Mouse (Mus musculus): ENCODE data around the gene Ankrd31.
"Not testable (repeated sequence)": the region's sequence is repeated elsewhere in the genome, so short reads cannot be mapped to it uniquely, and the experiment has no call there.

Ankrd31 gene

DNA sequence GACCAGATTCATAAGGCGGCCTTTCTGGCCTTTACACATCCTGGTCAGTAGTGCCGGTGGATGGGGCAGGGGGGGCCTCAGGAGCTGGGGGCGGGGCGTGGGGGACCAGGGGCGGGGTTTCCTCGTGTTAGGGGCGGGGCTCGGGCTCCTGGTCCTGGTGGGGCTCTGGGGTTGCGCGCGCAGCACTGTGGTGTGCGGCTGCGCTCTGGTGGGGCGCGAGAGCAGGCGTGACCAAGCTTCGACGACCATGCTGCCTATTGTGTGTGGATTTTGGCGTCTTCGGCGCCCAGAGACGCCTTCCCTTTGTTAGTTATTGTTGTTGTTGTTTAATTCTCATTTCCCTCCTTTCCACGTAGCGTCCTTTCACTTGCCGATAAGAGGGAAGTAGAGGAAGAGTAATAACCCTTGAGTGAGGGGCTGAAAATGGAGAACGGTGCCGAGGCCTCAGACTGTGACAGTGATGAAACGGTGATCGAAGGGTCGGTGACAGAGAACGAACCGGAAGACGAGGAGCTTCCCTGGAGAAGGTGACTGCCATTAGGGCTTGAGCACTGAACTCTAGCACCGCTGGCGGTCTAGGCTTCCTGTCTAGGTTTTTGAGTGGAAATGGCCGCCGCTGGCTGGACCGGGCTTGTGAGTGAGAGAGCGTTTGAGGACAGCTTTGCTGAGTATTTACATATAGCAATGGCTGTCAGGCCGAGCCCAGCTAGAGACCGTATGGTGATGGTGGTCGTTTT lies at the start of gene Ankrd31:
Gene Ankrd31 (plus strand): TSS at position 164 of the 737 bp plus-strand sequence.
- no peak for DNase-seq (ENCODE audit: low read depth, low spot score)

DNA sequence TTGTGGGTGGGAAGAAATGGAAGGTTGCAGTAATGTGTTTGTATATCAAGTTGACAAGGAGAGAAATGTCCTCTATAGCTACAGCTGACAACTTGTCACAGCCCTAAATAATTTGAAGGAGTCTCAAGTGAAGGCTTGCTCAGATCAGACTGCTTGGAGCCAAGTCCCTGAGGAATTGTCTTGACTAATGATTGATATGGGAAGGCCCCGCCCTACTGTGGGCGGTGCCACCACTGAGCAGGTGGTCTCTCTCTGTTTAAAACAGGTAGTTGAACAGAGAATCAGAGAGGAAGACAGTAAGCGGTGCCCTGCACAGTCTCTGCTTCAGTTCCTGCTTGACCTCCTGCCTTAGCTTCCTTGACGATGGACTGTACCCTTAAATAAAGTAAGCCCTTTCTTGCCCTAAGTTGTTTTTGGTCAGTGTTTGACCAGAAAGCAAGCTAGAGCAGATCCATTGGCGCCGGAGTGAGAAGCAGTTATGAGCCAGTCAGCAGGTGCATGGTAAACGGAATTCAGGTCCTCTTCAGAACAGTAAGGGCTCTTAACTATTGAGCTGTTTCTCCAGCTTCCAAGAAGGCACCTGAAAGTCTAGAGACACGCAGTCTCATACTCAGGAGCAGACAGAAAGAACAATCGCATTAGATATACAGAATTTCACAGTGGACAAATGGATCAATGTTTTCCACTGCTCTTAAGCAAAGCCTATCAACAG lies 45.3 kb upstream of the Ankrd31 start:
- no peak for DNase-seq (ENCODE audit: low read depth, low spot score)

DNA sequence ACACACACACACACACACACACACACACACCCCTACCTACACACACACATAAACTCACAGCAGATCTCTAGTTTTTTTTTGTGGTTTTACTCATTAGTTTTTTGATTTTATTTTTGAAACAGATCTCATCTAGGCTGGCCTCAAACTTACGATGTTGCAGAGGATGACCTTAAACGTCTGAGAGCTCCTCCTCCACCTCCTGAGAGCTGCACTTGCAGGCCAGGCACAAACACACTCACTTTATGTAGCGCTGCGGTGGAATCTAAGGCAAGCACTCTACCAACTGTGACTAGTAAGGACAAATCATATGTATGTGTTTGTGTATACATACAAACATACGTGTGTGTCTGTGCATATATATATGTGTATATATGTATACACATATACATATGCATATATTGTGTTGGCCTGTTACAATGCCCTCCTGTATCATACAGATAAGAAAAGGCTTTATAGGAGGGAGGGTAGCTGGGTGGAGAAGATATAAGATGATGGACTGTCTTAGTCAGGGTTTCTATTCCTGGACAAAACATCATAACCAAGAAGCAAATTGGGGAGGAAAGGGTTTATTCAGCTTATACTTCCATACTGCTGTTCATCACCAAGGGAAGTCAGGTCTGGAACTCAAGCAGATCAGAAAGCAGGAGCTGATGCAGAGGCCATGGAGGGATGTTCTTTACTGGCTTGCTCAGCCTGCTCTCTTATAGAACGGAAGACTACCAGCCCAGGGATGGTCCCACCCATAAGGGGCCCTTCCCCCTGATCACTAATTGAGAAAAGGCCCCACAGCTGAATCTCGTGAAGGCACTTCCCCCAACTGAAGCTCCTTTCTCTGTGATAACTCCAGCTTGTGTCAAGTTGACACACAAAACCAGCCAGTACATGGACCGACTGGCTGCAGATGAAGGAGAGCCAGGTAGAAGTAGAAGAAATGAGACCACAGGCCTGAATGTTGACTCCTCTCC lies 38.5 kb upstream of the Ankrd31 start:
- no peak for DNase-seq (ENCODE audit: low read depth, low spot score)

DNA sequence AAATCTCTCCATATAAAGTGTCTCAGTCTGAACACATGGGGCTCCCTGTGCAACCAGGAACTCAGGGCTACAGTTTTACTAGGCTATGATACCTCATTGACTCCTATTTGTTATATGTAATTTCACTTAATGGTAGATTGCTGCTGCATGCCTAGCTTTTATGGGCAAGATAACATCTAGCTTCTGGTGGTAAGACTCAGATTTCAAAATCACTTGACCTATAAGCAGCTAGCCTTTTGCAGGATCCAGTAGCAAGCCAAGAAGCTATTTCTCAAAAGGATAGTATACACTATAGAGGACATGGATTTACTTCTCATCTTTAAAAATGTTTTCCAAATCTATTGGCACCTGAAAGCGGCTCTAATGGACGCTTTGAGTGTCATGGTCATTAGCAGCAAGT lies 31.8 kb upstream of the Ankrd31 start:
- no peak for DNase-seq (ENCODE audit: low read depth, low spot score)

DNA sequence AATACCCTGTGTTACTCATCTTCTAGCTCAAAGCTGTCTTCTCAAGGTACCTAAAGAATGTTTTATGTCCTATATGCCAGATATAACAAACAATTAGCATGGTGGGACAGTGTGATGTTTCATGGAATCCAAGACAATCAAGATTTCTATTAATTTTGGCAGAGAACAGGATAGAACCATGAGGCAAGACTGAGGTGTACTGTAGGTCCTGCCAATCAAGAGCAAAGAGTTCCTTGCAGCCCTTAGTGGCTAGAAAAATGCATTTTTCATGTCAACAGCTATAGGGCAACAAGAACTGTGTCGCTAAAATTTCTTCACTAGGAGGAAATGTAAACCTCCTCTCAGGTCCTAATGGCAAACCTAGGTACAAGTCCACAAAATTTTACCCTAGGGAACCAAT lies 30.3 kb upstream of the Ankrd31 start:
- no peak for DNase-seq (ENCODE audit: low read depth, low spot score)

DNA sequence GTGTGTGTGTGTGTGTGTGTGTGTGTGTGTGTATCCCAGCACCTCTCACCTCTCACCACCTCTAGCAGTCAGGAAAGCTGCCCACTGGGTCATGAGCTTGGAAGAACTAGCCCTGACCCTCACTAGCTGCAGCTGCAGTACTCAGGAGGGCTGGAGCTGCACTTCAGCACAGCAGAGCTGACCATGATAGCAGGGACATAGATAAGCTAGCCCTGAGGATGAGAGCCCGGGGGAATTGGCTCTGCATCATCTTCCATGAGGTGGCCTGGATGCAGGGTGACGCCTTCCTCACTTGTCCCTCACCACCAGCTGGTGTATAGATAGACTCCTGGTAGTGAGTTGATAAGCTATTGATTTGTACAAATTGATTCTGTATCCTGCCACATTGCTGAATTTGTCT lies 28.1 kb upstream of the Ankrd31 start:
- DNase-seq (ENCODE audit: low read depth, low spot score), result no peak

DNA sequence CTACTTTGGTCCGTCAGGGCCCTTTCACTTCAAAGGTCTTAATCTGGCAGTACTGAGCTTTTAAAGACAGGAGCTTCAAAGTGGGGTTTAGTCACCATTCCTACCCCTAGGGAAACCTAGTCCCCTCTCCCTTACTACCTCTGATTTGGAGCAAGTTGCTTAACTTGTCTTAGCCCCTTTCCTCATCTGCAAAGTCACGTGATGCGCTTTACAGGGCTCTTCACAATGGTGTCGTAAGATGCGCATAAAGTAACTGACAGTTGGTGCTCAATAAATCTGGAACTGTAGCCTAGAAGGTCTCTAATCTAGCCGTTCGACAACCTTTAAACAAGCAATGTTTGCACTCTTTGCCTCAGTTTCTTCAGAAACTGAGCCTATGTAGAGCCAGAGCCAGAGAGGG lies 19.8 kb upstream of the Ankrd31 start:
- DNase-seq (ENCODE audit: low read depth, low spot score), result no peak

DNA sequence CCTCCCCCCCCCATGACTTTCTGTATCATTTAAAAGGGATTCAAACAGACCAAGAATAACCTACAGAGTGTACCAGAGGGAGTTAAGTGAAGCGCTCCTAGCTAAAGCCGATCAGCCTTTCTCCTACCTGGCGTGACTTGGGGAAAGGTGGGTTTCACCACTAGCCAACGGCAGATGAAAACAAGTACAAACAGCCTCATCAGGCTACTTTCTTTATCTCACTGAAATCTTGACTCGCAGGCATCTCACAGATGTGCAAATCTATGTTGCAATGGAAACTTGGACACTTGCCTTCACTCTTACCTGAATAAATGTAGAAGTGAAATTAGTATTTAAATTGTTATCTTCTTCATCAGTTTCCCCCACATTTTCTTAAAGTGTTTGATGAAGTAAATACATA lies 18.9 kb upstream of the Ankrd31 start:
- DNase-seq (ENCODE audit: low read depth, low spot score), result no peak

DNA sequence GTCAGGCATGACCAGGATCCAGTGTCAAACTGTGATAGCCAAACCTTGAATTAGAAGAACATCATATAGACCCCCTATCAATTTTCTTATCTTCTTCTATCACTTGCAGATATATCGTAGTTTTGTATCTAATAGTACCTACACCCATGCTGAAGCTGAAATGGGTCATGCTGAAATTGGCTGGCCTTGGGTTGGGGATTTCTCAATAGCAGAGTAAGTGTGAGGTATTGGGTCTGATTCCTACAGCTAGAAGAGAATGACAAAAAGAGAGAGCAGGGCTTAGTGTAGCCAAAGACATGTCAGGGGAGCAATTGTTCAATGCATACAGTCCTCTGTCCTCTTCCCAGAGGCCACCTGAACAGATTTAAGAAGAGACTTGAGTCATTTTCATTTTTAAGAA lies 18.0 kb upstream of the Ankrd31 start:
- DNase-seq (ENCODE audit: low read depth, low spot score), result no peak

DNA sequence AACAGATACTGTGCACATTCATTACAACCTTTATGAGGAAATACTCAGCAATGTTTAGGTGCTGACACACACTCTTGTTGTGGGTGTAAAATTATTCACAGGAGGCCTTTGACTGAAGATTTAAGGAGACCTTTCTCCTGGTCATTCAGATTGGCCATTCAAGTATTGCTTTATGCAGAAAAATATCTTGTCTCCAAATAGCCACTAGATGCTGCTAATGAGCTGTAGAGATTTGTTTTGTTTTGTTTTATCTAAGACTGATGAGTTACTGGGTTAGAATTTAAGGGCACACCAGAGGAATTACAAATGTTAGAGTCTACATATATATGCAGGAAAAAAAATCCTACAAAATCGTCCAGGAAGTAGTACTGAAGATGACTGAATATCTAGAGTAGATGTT lies 12.9 kb upstream of the Ankrd31 start:
- DNase-seq (ENCODE audit: low read depth, low spot score), result no peak

DNA sequence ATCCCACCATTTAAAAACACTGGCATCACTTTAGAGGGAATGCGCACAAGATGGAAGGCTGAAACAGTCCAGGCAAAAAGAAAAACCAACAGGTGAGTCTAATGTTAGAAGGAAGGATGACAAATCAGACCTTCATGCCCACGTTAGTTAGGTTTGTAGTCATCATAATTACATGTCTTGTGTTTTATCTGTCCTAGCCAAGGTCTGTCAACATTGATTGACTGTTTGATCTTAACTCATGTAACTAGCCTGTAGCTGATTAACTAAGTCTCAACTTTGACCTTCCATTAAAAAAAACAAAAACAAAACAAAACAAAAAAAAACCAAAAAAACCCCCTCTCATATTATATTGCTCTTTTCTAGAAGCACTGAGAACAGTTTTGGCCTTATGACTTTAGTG lies 7.9 kb upstream of the Ankrd31 start:
- DNase-seq (ENCODE audit: low read depth, low spot score), result no peak

DNA sequence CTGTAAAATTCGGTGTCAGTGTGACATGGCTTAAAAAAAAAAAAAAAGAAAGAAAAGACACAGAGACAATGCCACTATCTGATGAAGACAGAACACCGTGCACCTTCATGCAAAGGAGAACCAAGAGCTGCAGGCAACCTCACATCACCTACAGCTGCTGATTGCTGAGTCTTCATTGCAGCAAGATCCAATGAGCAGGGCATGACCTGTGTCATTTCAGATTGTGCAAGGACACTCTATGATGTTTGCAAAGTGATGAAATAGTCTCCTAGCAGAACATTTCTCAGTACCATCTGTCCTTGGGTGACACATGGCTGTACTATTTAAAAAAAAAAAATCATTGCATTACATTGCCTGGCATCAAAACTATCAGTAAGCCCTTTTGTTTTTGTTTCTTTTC lies 5.2 kb upstream of the Ankrd31 start:
- DNase-seq (ENCODE audit: low read depth, low spot score), result no peak

DNA sequence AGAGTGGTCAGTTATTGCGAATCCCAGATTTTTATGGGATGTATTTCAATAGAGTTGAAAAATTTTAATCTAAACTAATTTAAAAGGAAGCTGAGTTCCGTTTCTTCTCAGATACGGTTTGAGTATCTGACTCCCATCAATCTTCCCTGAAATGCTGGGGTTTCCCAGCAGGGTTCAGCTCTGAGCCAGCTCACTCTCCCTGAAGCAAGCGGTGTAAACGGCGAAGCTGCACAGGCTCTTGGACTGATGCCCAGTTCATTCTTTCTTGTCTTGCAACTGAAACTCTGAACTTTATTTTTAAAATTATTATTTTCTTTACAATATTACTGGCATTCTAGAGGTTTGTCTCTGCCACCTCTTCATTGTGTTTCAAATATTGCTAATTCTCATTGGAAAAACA lies 2.0 kb upstream of the Ankrd31 start:
- DNase-seq (ENCODE audit: low read depth, low spot score), result no peak

DNA sequence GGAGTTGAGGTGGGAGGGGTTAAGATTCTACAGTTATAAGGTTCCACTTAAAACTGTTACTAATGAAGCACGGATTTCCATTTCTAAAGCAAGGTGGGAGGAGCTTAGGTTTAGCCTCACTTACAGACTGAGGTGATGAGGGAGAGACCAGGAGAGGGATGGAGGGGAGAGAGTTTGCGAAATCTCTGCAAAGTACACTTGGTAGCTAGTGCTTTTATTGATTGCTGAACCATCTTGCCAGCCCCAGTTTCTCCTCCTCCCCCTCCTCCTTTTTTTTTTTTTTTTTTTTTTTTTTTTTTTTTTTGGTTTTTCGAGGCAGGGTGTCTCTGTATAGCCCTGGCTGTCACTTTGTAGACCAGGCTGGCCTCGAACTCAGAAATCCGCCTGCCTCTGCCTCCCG lies 1.8 kb downstream of the Ankrd31 start:
- DNase-seq (ENCODE audit: low read depth, low spot score), result no peak

DNA sequence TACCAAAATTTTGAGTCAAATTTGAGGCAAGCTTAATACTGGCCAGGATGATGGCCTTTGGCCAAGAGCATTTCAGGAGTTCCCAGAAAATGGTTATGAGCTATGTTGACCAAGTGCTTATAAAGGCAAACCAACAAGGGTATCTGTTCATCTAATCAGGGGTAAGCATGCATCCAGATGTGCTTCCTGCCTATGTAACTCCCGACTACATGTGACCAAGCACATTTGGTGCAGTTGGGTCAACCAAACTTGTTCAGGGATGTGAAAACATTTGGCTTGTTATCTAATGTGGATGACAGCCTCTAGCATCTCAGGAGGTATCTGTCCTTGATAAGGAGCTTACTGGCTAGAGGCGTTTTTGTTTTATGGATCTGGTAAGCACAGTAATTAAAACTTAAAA lies 12.8 kb downstream of the Ankrd31 start:
- peak; percentile 16 for DNase-seq (ENCODE audit: low read depth, low spot score)

DNA sequence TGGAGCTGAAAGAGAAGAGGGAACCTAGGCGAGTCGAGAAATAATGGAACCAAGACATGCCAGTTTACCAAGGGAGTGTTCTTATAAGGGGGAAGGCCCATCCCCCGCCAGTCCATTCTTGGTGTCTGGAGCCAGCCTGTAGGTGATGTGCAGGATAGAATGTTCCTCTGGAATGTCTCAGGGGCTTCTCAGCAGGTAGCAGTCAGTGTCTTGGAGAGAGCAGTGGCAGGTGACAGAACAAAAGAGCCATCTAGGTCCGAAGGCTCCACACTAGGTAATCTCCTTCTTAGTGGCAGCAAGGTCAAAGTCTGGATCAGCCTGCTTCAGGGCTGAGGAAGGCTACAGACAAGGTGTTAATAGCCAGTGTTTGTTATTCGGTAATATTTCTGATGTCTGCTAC lies 38.0 kb downstream of the Ankrd31 start:
- DNase-seq (ENCODE audit: low read depth, low spot score), result not testable (repeated sequence)

DNA sequence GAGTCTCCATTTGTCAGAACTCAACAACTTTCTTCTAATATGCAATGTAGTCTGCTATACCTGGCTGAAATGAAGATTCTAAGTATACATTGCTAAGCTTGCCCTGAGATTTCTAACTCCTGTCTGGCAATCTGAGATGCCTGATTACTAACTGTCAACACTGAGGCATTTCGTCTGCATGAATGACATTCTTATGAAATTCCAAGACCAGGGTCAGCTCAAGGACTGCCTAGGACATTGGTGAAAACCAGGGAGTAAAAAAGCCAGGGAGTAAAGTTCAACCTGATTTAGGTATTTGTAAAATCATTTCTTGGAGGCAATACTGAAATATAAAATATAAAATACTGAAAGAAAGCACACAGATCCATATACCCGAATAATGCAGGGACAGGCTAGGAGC lies 45.4 kb downstream of the Ankrd31 start:
- DNase-seq (ENCODE audit: low read depth, low spot score), result no peak

DNA sequence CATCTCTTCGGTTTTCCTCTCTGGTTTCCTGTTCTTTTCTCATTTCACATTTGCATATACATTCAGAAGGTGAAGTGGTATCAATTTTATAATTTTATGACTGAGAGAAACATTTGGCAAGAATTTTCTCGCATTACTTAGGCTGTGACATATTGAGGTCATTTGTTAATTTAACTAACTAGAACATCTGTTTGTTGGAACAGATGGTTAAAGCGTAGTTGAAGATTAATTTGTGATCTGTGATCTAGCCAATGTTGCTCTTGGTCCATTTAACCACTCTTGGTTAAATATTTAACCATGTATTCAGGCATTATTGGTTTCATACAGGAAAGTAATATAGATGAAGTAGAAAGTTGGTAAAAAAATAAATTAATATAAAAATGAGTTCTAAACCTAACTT lies 47.2 kb downstream of the Ankrd31 start:
- no peak for DNase-seq (ENCODE audit: low read depth, low spot score)

DNA sequence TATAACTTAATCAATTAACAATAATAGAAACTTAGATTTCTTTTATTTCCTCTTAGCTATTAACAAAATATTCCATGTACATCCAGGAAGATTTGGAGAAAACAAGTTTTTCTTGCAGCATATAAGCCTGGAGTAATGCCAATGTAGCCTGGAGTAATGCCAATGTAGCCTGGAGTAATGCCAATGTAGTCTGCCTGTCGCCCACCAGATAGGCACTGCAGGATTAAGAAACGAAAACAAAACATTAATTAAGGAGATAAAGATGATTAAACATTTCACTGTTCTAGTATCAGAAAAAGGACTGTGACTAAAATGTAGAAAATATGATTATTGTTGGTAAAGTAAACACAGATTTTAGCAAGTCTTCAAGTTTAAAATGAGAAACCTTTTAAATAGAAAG lies 49.4 kb downstream of the Ankrd31 start:
- no peak for DNase-seq (ENCODE audit: low read depth, low spot score)

DNA sequence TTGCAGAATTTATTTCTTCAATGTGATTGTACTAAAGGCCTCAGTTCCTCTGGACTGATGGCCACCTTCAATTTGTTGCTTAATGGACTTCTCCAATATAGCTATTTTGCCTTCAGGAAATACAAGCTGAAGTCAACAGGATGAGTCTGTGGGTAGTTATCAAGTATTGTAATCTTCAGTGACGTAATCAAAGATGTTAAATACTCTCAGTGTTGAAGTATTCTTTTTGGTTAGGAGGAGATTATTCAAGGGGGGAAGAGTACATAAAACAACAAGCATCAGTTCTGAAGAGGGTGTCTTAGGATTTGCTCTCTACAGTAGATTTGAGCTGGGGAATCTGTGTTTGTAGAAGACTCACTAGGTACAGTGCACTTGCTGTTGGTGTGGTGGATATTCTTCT lies 101.7 kb downstream of the Ankrd31 start:
- DNase-seq (ENCODE audit: low read depth, low spot score), result no peak

DNA sequence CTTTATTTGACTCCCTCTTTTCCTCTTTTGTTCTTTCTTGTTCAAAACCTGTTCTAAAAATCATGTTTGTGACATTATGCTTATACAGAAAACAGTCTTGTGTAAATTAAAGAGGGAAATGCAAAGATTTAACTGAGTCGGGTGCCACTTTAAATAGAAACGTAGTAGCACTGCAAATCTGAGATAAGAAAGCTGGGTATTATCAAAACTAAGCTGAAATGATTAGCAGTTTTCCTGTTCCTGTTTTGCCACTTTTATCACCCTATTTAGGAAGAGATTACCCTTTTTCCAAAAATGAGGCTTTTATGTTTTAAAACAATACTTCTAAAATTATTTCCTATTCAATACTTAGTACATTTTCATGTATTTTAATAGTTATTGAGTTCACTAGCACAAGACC lies 104.1 kb downstream of the Ankrd31 start:
- DNase-seq (ENCODE audit: low read depth, low spot score), result no peak

DNA sequence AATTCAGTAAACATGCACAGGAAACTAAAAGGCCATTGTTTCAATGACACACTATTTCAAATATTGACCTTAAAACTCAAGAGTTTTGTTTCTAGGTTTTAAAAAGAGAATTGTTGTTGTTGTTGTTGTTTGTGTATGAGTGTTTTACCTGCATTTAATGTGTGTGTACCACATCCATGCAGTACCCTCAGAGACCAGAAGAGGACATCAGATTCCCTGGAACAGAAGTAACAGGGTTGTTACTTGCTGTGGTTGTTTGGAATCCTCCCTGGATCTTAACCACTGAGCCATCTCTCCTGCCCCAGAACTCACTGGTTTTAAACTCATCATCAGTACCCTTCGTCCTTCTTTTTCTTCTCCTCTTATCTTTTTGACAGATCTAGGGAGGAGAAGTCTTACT lies 105.2 kb downstream of the Ankrd31 start:
- DNase-seq (ENCODE audit: low read depth, low spot score), result no peak
